Mouse (Mus musculus): Measurements from ENCODE around the gene Fbxo42. TPM values are rescaled to one million over a fixed set of nuclear protein-coding genes. Genes with fewer than 3 reads are reported as not detected.

The Fbxo42 gene
- polyA plus RNA-seq, 1 experiment from 2014 or later, result 26.8 TPM

GRCm38 (mm10) chr4:141196981-141197685 is 49.4 kb downstream of the Fbxo42 start:
- no peaks in the 10 kb centered on the region for H3K27me3 ChIP-seq (ENCODE audit: control insufficient read depth, insufficient read depth, low read length)
- ATAC-seq (ENCODE audit: low FRiP score, low TSS enrichment), result no peak
- H3K27ac ChIP-seq (ENCODE audit: low read depth, low read length), result no peak overlapping the region
- H3K4me3 ChIP-seq (ENCODE audit: low read length), result no peak overlapping the region
- H3K9me3 ChIP-seq (ENCODE audit: control insufficient read depth, low read length), result no peaks in the 10 kb centered on the region
- 97% methylated on average over 13 of the region's 13 CpGs for WGBS
- H3K9ac ChIP-seq (ENCODE audit: low read depth, low read length), result no peak overlapping the region
- H3K4me1 ChIP-seq (ENCODE audit: control insufficient read depth, insufficient read depth, low read length), result no peaks in the 10 kb centered on the region
- peaks cover 70% of the 10 kb centered on the region for H3K36me3 ChIP-seq (ENCODE audit: control insufficient read depth, insufficient read depth, low read length)
- H3K4me2 ChIP-seq (replicated peaks; ENCODE audit: low read depth, low read length), result no peak overlapping the region

GRCm38 (mm10) chr4:141197686-141198035 is 49.9 kb downstream of the Fbxo42 start:
- Histone ChIP-seq H3K27ac (ENCODE audit: low read depth, low read length) (no peak overlapping the region), H3K36me3 (ENCODE audit: control insufficient read depth, insufficient read depth, low read length) (peaks cover 75% of the 10 kb centered on the region), H3K9me3 (ENCODE audit: control insufficient read depth, low read length) (no peaks in the 10 kb centered on the region), H3K4me3 (ENCODE audit: low read length) (no peak overlapping the region), H3K4me1 (ENCODE audit: control insufficient read depth, insufficient read depth, low read length) (no peaks in the 10 kb centered on the region), H3K27me3 (ENCODE audit: control insufficient read depth, insufficient read depth, low read length) (no peaks in the 10 kb centered on the region), H3K4me2 (replicated peaks; ENCODE audit: low read depth, low read length) (no peak overlapping the region), H3K9ac (ENCODE audit: low read depth, low read length) (no peak overlapping the region)
- no peak for ATAC-seq (ENCODE audit: low FRiP score, low TSS enrichment)
- WGBS, result 94% methylated on average over 13 of the region's 13 CpGs

GRCm38 (mm10) chr4:141200906-141201305 is 53.2 kb downstream of the Fbxo42 start:
- no peak overlapping the region for H3K4me3 ChIP-seq (ENCODE audit: low read length)
- H3K4me2 ChIP-seq (replicated peaks; ENCODE audit: low read depth, low read length), result no peak overlapping the region
- H3K27ac ChIP-seq (ENCODE audit: low read depth, low read length), result no peak overlapping the region
- H3K4me1 ChIP-seq (ENCODE audit: control insufficient read depth, insufficient read depth, low read length), result no peaks in the 10 kb centered on the region
- no peak overlapping the region for H3K9ac ChIP-seq (ENCODE audit: low read depth, low read length)
- WGBS, result 74% methylated on average over 11 of the region's 11 CpGs
- no peaks in the 10 kb centered on the region for H3K9me3 ChIP-seq (ENCODE audit: control insufficient read depth, low read length)
- H3K27me3 ChIP-seq (ENCODE audit: control insufficient read depth, insufficient read depth, low read length), result no peaks in the 10 kb centered on the region
- peaks cover 56% of the 10 kb centered on the region for H3K36me3 ChIP-seq (ENCODE audit: control insufficient read depth, insufficient read depth, low read length)
- no peak for ATAC-seq (ENCODE audit: low FRiP score, low TSS enrichment)

GRCm38 (mm10) chr4:141202192-141202591 is 54.5 kb downstream of the Fbxo42 start:
- Histone ChIP-seq H3K4me3 (ENCODE audit: low read length) (no peak overlapping the region), H3K9me3 (ENCODE audit: control insufficient read depth, low read length) (no peaks in the 10 kb centered on the region), H3K27me3 (ENCODE audit: control insufficient read depth, insufficient read depth, low read length) (no peaks in the 10 kb centered on the region), H3K4me1 (ENCODE audit: control insufficient read depth, insufficient read depth, low read length) (no peaks in the 10 kb centered on the region), H3K4me2 (replicated peaks; ENCODE audit: low read depth, low read length) (no peak overlapping the region), H3K27ac (ENCODE audit: low read depth, low read length) (no peak overlapping the region), H3K36me3 (ENCODE audit: control insufficient read depth, insufficient read depth, low read length) (peaks cover 47% of the 10 kb centered on the region), H3K9ac (ENCODE audit: low read depth, low read length) (no peak overlapping the region)
- no peak for ATAC-seq (ENCODE audit: low FRiP score, low TSS enrichment)
- WGBS, result 89% methylated on average over 6 of the region's 6 CpGs

GRCm38 (mm10) chr4:141204580-141205061 is 56.9 kb downstream of the Fbxo42 start:
- ATAC-seq (ENCODE audit: low FRiP score, low TSS enrichment), result peak; percentile 52
- WGBS, result 76% methylated on average over 4 of the region's 4 CpGs
- H3K9me3 ChIP-seq (ENCODE audit: control insufficient read depth, low read length), result no peaks in the 10 kb centered on the region
- no peaks in the 10 kb centered on the region for H3K4me1 ChIP-seq (ENCODE audit: control insufficient read depth, insufficient read depth, low read length)
- no peak overlapping the region for H3K4me3 ChIP-seq (ENCODE audit: low read length)
- H3K36me3 ChIP-seq (ENCODE audit: control insufficient read depth, insufficient read depth, low read length), result peaks cover 30% of the 10 kb centered on the region
- no peak overlapping the region for H3K9ac ChIP-seq (ENCODE audit: low read depth, low read length)
- no peak overlapping the region for H3K27ac ChIP-seq (ENCODE audit: low read depth, low read length)
- no peak overlapping the region for H3K4me2 ChIP-seq (replicated peaks; ENCODE audit: low read depth, low read length)
- no peaks in the 10 kb centered on the region for H3K27me3 ChIP-seq (ENCODE audit: control insufficient read depth, insufficient read depth, low read length)

GRCm38 (mm10) chr4:141207081-141207480 is 59.4 kb downstream of the Fbxo42 start:
- WGBS, result 90% methylated on average over 5 of the region's 5 CpGs
- Histone ChIP-seq H3K36me3 (ENCODE audit: control insufficient read depth, insufficient read depth, low read length) (peaks cover 7% of the 10 kb centered on the region; the same call in 1 of the 2 replicates), H3K27ac (ENCODE audit: low read depth, low read length) (no peak overlapping the region), H3K27me3 (ENCODE audit: control insufficient read depth, insufficient read depth, low read length) (no peaks in the 10 kb centered on the region), H3K9me3 (ENCODE audit: control insufficient read depth, low read length) (no peaks in the 10 kb centered on the region), H3K4me1 (ENCODE audit: control insufficient read depth, insufficient read depth, low read length) (no peaks in the 10 kb centered on the region), H3K4me3 (ENCODE audit: low read length) (no peak overlapping the region), H3K9ac (ENCODE audit: low read depth, low read length) (no peak overlapping the region), H3K4me2 (replicated peaks; ENCODE audit: low read depth, low read length) (no peak overlapping the region)
- ATAC-seq (ENCODE audit: low FRiP score, low TSS enrichment), result no peak

- no peaks in the 10 kb centered on the region for H3K27me3 ChIP-seq (ENCODE audit: control insufficient read depth, insufficient read depth, low read length)
- no peaks in the 10 kb centered on the region for H3K4me1 ChIP-seq (ENCODE audit: control insufficient read depth, insufficient read depth, low read length)
- H3K27ac ChIP-seq (ENCODE audit: low read depth, low read length), result peak overlapping the region; percentile 55; the same call in 1 of the 2 replicates
- peak overlapping the region; percentile 25; the same call in 1 of the 2 replicates for H3K9ac ChIP-seq (ENCODE audit: low read depth, low read length)
- peak overlapping the region; percentile 29 for H3K4me3 ChIP-seq (ENCODE audit: low read length)
- H3K36me3 ChIP-seq (ENCODE audit: control insufficient read depth, insufficient read depth, low read length), result no peaks in the 10 kb centered on the region
- H3K4me2 ChIP-seq (replicated peaks; ENCODE audit: low read depth, low read length), result peak overlapping the region; percentile 41
- no peaks in the 10 kb centered on the region for H3K9me3 ChIP-seq (ENCODE audit: control insufficient read depth, low read length)
- 73% methylated on average over 14 of the region's 14 CpGs for WGBS
- peak; percentile 24 for ATAC-seq (ENCODE audit: low FRiP score, low TSS enrichment)
These were observed 63.0 kb downstream of the Fbxo42 start for GRCm38 (mm10) chr4:141210524-141211219.

GRCm38 (mm10) chr4:141211646-141212045 is 63.9 kb downstream of the Fbxo42 start:
- WGBS, result 98% methylated on average over 4 of the region's 4 CpGs
- Histone ChIP-seq H3K9me3 (ENCODE audit: control insufficient read depth, low read length) (no peaks in the 10 kb centered on the region), H3K9ac (ENCODE audit: low read depth, low read length) (no peak overlapping the region), H3K4me3 (ENCODE audit: low read length) (no peak overlapping the region), H3K27ac (ENCODE audit: low read depth, low read length) (no peak overlapping the region), H3K4me2 (replicated peaks; ENCODE audit: low read depth, low read length) (no peak overlapping the region), H3K4me1 (ENCODE audit: control insufficient read depth, insufficient read depth, low read length) (no peaks in the 10 kb centered on the region), H3K27me3 (ENCODE audit: control insufficient read depth, insufficient read depth, low read length) (no peaks in the 10 kb centered on the region), H3K36me3 (ENCODE audit: control insufficient read depth, insufficient read depth, low read length) (no peaks in the 10 kb centered on the region)
- no peak for ATAC-seq (ENCODE audit: low FRiP score, low TSS enrichment)

GRCm38 (mm10) chr4:141212892-141213291 is 65.2 kb downstream of the Fbxo42 start:
- Histone ChIP-seq H3K9me3 (ENCODE audit: control insufficient read depth, low read length) (no peaks in the 10 kb centered on the region), H3K4me1 (ENCODE audit: control insufficient read depth, insufficient read depth, low read length) (no peaks in the 10 kb centered on the region), H3K27me3 (ENCODE audit: control insufficient read depth, insufficient read depth, low read length) (no peaks in the 10 kb centered on the region), H3K9ac (ENCODE audit: low read depth, low read length) (no peak overlapping the region), H3K4me2 (replicated peaks; ENCODE audit: low read depth, low read length) (peak overlapping the region; percentile 93; the same call in 1 of the 2 replicates), H3K27ac (ENCODE audit: low read depth, low read length) (no peak overlapping the region), H3K4me3 (ENCODE audit: low read length) (no peak overlapping the region), H3K36me3 (ENCODE audit: control insufficient read depth, insufficient read depth, low read length) (no peaks in the 10 kb centered on the region; the same call in 1 of the 2 replicates)
- ATAC-seq (ENCODE audit: low FRiP score, low TSS enrichment), result no peak
- 92% methylated on average over 9 of the region's 9 CpGs for WGBS

Data from kidney, embryonic 14.5 days (tissue).